Mouse (Mus musculus) neural tube, embryonic 14.5 days (tissue): ENCODE measurements around the gene Trim8. TPM values are rescaled to one million over a fixed set of nuclear protein-coding genes. Genes with fewer than 3 reads are reported as not detected.
A peak's percentile ranks its signal among the peaks of the same experiment; 100 is the strongest.

Source experiments
- ATAC-seq: fragments of 200-750 bp; cut with Nextera tagmentation; 2 replicates; pipeline ENCODE4 v1.8.0; 2017; ENCODE audit warnings: low read depth, mild to moderate bottlenecking, moderate TSS enrichment, moderate library complexity
- H3K27ac ChIP-seq: fragments of 300-500 bp; sonication (generic); 2 replicates; pipeline ENCODE4 v1.5.1; 2014; ENCODE audit warnings: low read depth, mild to moderate bottlenecking, control low read depth, low read length, moderate library complexity, mixed read lengths
- H3K27me3 ChIP-seq: fragments of 300-500 bp; sonication (generic); 2 replicates; pipeline ENCODE4 v1.6.1; 2014; ENCODE audit warnings: low read length; ENCODE audit not compliant: control insufficient read depth, insufficient read depth
- H3K36me3 ChIP-seq: fragments of 300-500 bp; sonication (generic); 2 replicates; pipeline ENCODE4 v1.6.1; 2014; ENCODE audit warnings: low read length, mixed read lengths; ENCODE audit not compliant: control insufficient read depth, insufficient read depth
- H3K4me1 ChIP-seq: fragments of 300-500 bp; sonication (generic); 2 replicates; pipeline ENCODE4 v1.6.1; 2014; ENCODE audit warnings: low read length; ENCODE audit not compliant: control insufficient read depth, insufficient read depth
- H3K4me2 ChIP-seq: fragments of 300-500 bp; sonication (generic); 2 replicates; pipeline ENCODE4 v1.6.1; 2014; ENCODE audit warnings: mild to moderate bottlenecking, low read depth, low read length, control low read depth
- H3K4me3 ChIP-seq: fragments of 300-500 bp; sonication (generic); 2 replicates; pipeline ENCODE4 v1.5.1; 2014; ENCODE audit warnings: low read depth, low read length, control low read depth, mixed read lengths
- H3K9ac ChIP-seq: fragments of 300-500 bp; sonication (generic); replicated peaks from 2 replicates; pipeline ENCODE4 v1.6.1; 2014; ENCODE audit warnings: low read depth, mild to moderate bottlenecking, control low read depth, low read length, mixed read lengths
- H3K9me3 ChIP-seq: fragments of 300-500 bp; sonication (generic); 2 replicates; pipeline ENCODE4 v1.6.1; 2016; ENCODE audit warnings: low read length; ENCODE audit not compliant: control insufficient read depth
- WGBS: fragments of 180-500 bp; shearing (Covaris S2); extraction: QIAGEN DNeasy Blood & Tissue Kit; methylation state at CpG from one replicate; pipeline ENCODE4 v1.1.7; 2014; 5-methylcytosine and 5-hydroxymethylcytosine counted together
- polyA plus RNA-seq: library from polyadenylated mRNA; unstranded; fragments of >200 nt; fragmentation: Nextera tagmentation; extraction: Ambion mirVana; gene quantifications from 2 replicates; pipeline ENCODE4 v1.2.1, GENCODE M21; 2014

Gene Trim8
- polyA plus RNA-seq, 1 experiment from 2014 or later = 32.2 TPM

DNA sequence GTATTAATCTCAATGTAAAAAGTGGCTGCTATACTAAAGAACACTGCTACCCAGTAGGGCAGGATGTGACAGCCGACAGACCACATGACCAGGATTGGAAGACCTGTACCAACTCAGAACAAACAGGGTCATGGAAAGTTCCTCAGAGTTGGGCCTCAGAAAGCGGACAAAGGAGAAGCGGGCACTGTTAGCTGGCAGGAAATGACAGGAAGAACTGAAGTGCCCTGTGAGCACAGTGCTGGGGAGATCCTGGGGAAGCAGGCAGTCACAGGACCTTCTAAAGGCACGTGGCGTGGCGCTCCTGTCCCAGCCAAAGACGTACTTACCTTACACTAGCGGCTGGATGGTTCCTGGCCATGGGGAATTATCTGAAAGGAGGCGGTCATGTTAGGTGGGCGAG is 9.8 kb downstream of the Trim8 start:
- Histone ChIP-seq H3K9me3 (no peaks in the 10 kb centered on the region), H3K27ac (no peak overlapping the region), H3K4me1 (peaks cover 41% of the 10 kb centered on the region), H3K27me3 (no peaks in the 10 kb centered on the region), H3K9ac (no peak overlapping the region), H3K4me2 (no peak overlapping the region), H3K36me3 (peaks cover 52% of the 10 kb centered on the region), H3K4me3 (no peak overlapping the region)
- 88% methylated on average over 10 of the region's 10 CpGs for WGBS
- ATAC-seq = no peak

DNA sequence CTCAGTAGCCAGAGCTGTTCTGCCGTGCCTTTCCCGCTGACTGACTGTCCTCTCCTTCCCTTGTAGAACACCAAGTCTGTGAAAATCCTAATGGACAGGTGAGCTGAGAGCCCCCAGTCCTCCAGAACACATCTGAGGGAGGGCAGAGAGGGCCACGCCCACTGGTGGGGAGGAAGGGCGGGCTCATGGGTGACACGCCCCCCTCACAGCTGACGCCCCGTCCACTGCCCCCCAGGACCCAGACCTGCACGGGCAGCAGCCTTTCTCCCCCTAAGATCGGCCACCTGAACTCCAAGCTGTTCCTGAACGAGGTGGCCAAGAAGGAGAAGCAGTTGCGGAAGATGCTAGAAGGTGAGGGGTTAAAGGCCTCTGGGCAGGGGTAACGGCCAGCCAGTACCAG is 12.9 kb downstream of the Trim8 start:
- H3K9me3 ChIP-seq = no peaks in the 10 kb centered on the region
- H3K4me3 ChIP-seq = no peak overlapping the region
- H3K4me2 ChIP-seq = no peak overlapping the region
- H3K4me1 ChIP-seq = peaks cover 22% of the 10 kb centered on the region
- peaks cover 46% of the 10 kb centered on the region for H3K36me3 ChIP-seq
- ATAC-seq = no peak
- no peaks in the 10 kb centered on the region for H3K27me3 ChIP-seq
- no peak overlapping the region for H3K27ac ChIP-seq
- 81% methylated on average over 12 of the region's 12 CpGs for WGBS
- H3K9ac ChIP-seq = no peak overlapping the region

DNA sequence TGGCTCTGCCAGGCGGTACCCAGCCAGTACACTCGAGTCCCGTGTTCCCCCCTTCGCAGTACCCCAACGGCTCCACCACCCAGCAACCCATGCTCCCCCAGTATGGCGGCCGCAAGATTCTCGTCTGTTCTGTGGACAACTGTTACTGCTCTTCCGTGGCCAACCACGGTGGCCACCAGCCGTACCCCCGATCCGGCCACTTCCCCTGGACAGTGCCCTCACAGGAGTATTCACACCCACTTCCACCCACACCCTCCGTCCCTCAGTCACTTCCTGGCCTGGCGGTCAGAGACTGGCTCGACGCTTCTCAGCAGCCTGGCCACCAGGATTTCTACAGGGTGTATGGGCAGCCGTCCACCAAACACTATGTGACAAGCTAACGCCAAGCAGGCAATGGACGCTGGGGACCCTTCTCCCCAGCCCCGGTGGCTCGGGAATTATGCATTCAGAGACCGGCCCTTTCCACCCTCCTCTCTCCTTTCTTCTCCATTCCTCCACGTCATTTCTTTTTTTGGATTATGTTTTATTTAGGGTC is 13.9 kb downstream of the Trim8 start:
- no peak for ATAC-seq
- no peaks in the 10 kb centered on the region for H3K9me3 ChIP-seq
- no peak overlapping the region for H3K27ac ChIP-seq
- WGBS = 93% methylated on average over 23 of the region's 24 CpGs
- H3K27me3 ChIP-seq = no peaks in the 10 kb centered on the region
- H3K36me3 ChIP-seq = peaks cover 46% of the 10 kb centered on the region
- H3K4me3 ChIP-seq = no peak overlapping the region
- no peak overlapping the region for H3K9ac ChIP-seq
- no peak overlapping the region for H3K4me2 ChIP-seq
- peaks cover 13% of the 10 kb centered on the region for H3K4me1 ChIP-seq

DNA sequence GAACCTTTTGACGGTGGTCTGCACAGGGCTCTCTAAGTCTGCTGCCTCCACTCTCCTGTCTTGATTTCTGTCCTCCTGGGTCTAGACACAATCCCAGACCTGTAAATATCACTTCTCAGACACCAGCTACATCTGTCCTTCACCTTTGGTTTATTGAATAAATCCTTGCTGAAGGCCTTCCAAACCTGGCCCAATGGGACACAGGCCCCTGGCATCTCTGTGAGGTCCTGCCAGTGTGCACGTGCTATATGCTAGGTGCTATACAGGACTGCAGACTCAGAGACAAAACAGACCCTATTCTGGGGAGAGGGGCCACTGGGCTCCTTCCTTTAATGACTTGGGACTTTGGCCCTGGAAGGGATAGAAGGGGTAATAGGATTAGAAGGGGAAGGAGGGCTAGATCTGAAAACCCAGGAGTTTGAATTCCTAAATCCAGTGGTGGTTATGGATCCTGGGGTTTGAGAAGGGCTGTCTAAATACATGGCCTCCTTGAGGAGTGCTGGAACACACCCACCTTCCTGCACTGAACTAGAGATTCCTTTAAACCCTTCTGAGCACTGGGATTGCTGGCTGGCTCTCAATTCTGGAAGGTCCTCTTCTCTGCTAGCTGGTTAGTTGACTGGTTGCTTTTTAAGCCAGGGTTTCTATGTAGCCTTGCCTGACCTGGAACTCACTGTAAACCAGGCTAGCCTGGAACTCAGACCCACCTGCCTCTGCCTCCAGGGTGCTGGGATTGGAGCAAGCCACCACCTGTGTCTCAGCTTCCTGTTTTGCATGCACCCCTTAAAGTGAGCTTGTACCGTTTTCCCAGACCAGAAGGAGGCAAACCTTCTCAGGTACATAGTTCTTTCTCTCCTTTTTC is 15.4 kb downstream of the Trim8 start:
- no peak overlapping the region for H3K27ac ChIP-seq

DNA sequence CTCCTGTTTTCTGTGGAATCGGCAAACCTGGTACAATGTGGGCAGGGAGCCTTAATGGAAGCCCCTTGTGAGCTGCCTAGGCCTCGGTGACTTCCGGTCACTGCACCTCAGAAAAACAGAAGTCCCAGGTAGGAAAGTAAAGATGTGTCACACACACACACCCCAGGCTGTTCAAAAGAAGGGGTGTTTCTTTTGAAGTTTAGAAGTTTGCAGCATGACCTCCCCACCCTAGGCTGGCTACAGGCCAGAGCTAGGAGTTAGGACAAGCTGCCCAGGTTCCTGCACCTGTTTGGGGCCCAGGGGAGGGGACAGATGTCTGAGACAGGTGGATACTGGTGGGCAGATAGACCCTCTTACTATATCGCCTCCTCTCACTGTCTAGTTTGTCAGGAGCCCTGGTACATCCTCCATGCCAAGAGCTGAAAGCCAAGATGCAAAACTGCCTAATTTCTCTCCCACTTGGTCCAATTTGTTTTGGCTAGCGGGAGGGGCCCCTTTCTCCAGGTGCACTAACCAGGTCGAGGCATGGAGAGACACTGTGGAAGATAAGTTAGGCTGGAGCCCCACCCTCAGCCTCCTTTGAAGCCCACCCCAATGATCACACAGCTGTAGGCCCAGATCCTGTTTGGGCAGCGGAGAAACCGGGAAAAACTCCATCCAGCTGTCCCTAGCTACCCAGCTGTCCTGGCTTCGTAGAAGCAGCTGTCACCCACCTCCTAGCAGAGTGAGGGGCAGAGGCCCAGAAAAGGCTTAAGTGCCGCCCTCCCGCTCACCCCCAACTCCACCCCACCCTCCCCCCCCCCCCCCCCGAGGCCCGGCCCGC is 16.2 kb downstream of the Trim8 start:
- WGBS = 28% methylated on average over 11 of the region's 14 CpGs
- Histone ChIP-seq H3K4me2 (no peak overlapping the region), H3K36me3 (peaks cover 31% of the 10 kb centered on the region), H3K27ac (0 out of 2 replicates have a peak overlapping the region, but pooled peaks have one; percentile 44), H3K9me3 (no peaks in the 10 kb centered on the region), H3K27me3 (no peaks in the 10 kb centered on the region), H3K4me1 (peaks cover 13% of the 10 kb centered on the region), H3K4me3 (no peak overlapping the region), H3K9ac (peak overlapping the region; percentile 46)
- peak; percentile 32; the same call in 1 of the 2 replicates for ATAC-seq

More for the DNA sequence above, 15.4 kb downstream of the Trim8 start:
- H3K4me2 ChIP-seq = no peak overlapping the region
- no peaks in the 10 kb centered on the region for H3K9me3 ChIP-seq
- H3K4me1 ChIP-seq = peaks cover 13% of the 10 kb centered on the region
- H3K36me3 ChIP-seq = peaks cover 37% of the 10 kb centered on the region
- no peak overlapping the region for H3K9ac ChIP-seq
- 53% methylated on average over 3 of the region's 3 CpGs for WGBS
- H3K27me3 ChIP-seq = no peaks in the 10 kb centered on the region
- no peak overlapping the region for H3K4me3 ChIP-seq
- no peak for ATAC-seq

DNA sequence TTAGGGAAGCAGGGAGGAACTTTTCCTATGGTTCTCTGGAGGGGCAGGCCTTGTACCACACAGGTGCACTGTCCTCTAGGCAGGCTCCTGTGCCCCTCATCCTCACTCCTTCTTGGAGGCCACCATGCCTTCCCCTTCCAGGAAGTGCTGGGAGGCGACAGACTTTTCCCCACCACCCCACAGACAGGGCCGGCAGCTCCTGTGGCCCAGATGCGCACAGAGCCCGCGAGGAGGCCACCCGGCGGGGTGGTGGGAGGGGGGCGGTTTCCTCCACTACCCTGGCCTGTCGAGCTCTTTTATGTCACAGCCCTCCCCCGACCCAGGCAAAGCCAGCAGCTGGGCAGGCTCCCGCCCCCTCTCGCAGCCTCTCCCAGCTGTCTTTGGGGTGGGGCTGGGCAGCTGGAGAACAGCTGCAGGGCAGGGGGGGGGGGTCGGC is 16.9 kb downstream of the Trim8 start:
- H3K27ac ChIP-seq = no peak overlapping the region
- peak overlapping the region; percentile 23; the same call in 1 of the 2 replicates for H3K4me2 ChIP-seq
- ATAC-seq = peak; percentile 71
- WGBS = under 1% methylated on average over 13 of the region's 13 CpGs
- peaks cover 25% of the 10 kb centered on the region for H3K36me3 ChIP-seq
- H3K4me1 ChIP-seq = peaks cover 20% of the 10 kb centered on the region
- peak overlapping the region; percentile 46 for H3K9ac ChIP-seq
- no peaks in the 10 kb centered on the region for H3K9me3 ChIP-seq
- H3K27me3 ChIP-seq = no peaks in the 10 kb centered on the region
- no peak overlapping the region for H3K4me3 ChIP-seq

DNA sequence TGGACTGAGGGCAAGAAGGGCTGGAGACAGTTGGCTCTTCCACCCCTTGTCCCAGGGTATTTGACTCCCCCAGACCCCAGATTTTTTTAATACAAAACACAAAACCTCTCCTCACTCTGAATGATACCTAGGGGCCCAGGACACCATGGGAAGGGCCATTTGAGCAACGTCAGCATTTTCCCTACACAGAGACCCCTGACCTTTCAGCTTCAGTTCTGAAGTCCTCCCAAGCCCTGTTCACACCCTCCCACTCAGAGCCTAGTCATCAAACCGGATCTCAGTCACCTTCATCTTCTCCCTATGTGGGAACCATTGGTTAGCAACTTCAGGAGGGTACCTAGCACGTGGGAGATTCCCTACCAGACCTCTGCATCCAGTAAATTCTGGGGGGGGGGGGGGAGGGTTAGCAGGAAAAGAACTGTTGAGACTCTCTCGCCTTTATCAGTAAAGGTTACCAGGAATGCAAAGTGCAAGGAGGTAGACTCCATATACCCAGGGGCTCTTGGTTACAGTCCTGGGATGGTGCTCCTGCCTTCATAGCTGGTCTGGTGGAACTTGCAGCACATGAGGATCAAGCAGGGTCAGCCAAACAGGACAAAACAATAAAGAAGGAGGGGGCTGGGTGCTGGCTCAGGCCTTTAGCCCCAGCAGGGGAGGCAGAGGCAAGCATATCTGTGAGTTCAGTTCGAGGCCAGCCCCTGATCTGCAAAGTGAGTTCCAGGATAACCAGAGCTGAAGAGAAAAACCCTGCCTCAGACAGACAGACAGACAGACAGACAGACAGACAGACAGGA is 17.5 kb downstream of the Trim8 start:
- Histone ChIP-seq H3K27ac (no peak overlapping the region), H3K27me3 (no peaks in the 10 kb centered on the region), H3K4me3 (no peak overlapping the region), H3K4me2 (peak overlapping the region; percentile 23; the same call in 1 of the 2 replicates), H3K36me3 (peaks cover 18% of the 10 kb centered on the region), H3K9me3 (no peaks in the 10 kb centered on the region), H3K4me1 (peaks cover 26% of the 10 kb centered on the region), H3K9ac (no peak overlapping the region; the same call in 1 of the 2 replicates)
- 14% methylated on average over 5 of the region's 5 CpGs for WGBS
- ATAC-seq = peak; percentile 4; the same call in 1 of the 2 replicates

DNA sequence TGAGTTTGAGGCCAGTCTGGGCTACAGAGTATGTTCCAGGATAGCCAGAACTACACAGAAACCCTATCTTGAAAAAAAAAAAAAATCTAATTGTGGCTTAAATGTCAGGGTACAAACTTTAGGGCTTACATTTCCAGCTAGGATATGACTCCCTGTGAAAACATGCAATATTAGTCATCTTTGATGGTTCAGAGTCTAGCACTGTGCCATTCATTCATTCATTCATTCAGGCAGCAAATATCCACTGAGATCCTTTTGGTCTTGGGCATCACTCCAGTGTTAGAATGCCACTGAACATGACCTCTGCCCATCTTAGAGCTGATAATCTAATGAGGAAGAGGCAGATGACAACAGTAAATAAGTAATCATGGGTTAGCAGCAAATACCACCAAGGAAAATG is 20.2 kb downstream of the Trim8 start:
- no peak for ATAC-seq
- H3K4me2 ChIP-seq = no peak overlapping the region
- no peaks in the 10 kb centered on the region for H3K27me3 ChIP-seq
- H3K9ac ChIP-seq = no peak overlapping the region
- no peak overlapping the region for H3K4me3 ChIP-seq
- no peaks in the 10 kb centered on the region; the same call in 1 of the 2 replicates for H3K36me3 ChIP-seq
- H3K9me3 ChIP-seq = no peaks in the 10 kb centered on the region
- peaks cover 51% of the 10 kb centered on the region for H3K4me1 ChIP-seq
- no peak overlapping the region for H3K27ac ChIP-seq
